23 mouse cellular contexts compared by ENCODE assay signal in the genomic region with DNA sequence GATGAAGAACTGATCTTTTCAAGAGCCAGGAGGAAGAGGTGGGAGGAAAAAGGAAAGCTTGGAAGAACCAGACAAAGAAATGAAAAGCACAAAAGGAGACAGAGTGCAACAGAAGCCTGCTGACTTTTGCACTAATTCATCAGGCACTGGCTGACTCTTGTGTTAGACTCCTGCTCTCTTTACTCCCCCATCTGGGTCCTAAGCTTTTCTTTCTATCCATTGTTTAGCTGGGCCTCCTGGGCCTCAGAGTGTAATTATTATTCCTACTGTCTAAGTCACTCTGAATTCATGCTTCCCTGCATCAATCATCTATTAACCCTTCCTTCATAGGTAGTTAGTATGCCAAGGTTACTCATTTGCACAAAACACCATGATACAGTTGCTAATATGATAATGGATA.
"Had no signal": no experiment of that assay in that cellular context is flagged by ENCODE, and none has a peak within 500 bp of the region (broad histone marks: within the 10 kb centered on the region; RNA-seq: fewer than 3 reads in every experiment).

No protein-coding gene starts in this region.

- ATAC-seq: liver, postnatal 0 days; lung, postnatal 0 days; midbrain, embryonic 15.5 days had no signal

- DNase-seq: kidney, postnatal 10 days; kidney, postnatal 36 days; left cerebral cortex, postnatal 4 days; liver, postnatal 0 days; lung, embryonic 14.5 days; right cerebral cortex, adult 18-20 months; right cerebral cortex, postnatal 14 days; right cerebral cortex, postnatal 4 days; thymus, adult 2 months; thymus, postnatal 14 days; thymus, postnatal 4 days had no signal

- H3K36me3 ChIP-seq: kidney, embryonic 15.5 days; limb, embryonic 12.5 days; limb, embryonic 15.5 days; midbrain, embryonic 15.5 days; neural tube, embryonic 12.5 days; neural tube, embryonic 15.5 days had no signal

- H3K4me2 ChIP-seq: kidney, embryonic 15.5 days; limb, embryonic 12.5 days; limb, embryonic 15.5 days; liver, embryonic 11.5 days; lung, embryonic 14.5 days; midbrain, embryonic 11.5 days; midbrain, embryonic 15.5 days; neural tube, embryonic 12.5 days; neural tube, embryonic 15.5 days had no signal

- H3K4me1 ChIP-seq: kidney, embryonic 15.5 days; limb, embryonic 12.5 days; limb, embryonic 15.5 days; midbrain, embryonic 15.5 days; neural tube, embryonic 12.5 days; neural tube, embryonic 15.5 days had no signal

- H3K4me3 ChIP-seq: kidney, embryonic 15.5 days; limb, embryonic 12.5 days; limb, embryonic 15.5 days; midbrain, embryonic 15.5 days; neural tube, embryonic 12.5 days; neural tube, embryonic 15.5 days had no signal

- H3K9ac ChIP-seq: kidney, embryonic 15.5 days; limb, embryonic 12.5 days; limb, embryonic 15.5 days; liver, embryonic 14.5 days; liver, postnatal 0 days; lung, embryonic 14.5 days; midbrain, embryonic 15.5 days; neural tube, embryonic 12.5 days; neural tube, embryonic 15.5 days had no signal

- H3K27me3 ChIP-seq: limb, embryonic 15.5 days; midbrain, embryonic 15.5 days; neural tube, embryonic 12.5 days; neural tube, embryonic 15.5 days had no signal

- H3K27ac ChIP-seq: kidney, embryonic 15.5 days; limb, embryonic 12.5 days; limb, embryonic 15.5 days; liver, embryonic 14.5 days; macrophage; midbrain, embryonic 15.5 days; neural tube, embryonic 12.5 days; neural tube, embryonic 15.5 days; stomach, postnatal 0 days had no signal

- H3K9me3 ChIP-seq: kidney, embryonic 15.5 days; limb, embryonic 12.5 days; limb, embryonic 15.5 days; midbrain, embryonic 15.5 days; neural tube, embryonic 12.5 days; neural tube, embryonic 15.5 days had no signal
